Mouse (Mus musculus) kidney, postnatal 36 days (tissue): ENCODE results near the gene Ap1s3.

Experiments
- DNase-seq, 2 experiments: peaks; one replicate each; pipeline ENCODE4 v3.0.0; 2021 to 2022; ENCODE audit warnings: mixed read lengths in 2 of 2

Gene Ap1s3

DNA sequence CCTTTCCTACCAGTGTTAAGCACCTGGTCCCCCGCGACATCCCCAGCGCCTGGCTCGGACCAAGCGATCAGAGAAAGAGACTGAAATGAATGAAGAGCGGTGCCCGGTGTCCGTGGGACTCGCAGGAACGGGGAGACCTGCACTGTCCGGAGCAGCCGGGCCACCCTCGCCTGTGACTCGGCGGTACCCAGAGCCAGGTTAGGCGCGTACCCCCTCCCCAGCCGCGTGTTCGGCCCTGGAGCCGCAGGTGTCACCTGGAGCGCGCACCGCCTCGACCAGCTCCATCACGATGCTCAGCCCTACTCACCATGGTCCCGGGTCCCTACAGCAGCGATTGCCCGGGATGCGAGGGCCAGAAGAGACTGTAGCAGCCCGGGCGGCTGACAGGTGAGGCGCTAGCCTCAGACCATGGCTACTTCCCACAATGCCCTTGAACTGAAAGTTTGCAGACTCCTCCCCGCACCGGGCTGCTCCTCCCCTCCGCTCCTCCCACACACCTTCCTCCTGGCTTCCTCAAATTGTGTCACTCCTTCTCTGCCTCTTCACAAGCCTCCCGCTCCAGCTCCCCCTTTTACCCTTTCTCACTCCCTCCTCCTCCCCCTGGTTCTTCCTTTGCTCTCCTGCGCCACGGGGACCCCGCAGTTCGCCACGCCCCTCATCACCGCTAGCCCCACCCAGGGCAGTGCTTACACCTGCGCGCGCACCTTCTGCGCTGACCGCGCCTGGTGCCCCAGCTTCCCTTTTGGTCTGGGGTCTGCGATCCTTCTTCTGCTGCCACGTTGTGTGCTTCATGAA, at the start of gene Ap1s3:
Gene Ap1s3 (minus strand): TSS at position 430 of the 795 bp plus-strand sequence.
- peak; percentile 76 to 87 for DNase-seq

DNA sequence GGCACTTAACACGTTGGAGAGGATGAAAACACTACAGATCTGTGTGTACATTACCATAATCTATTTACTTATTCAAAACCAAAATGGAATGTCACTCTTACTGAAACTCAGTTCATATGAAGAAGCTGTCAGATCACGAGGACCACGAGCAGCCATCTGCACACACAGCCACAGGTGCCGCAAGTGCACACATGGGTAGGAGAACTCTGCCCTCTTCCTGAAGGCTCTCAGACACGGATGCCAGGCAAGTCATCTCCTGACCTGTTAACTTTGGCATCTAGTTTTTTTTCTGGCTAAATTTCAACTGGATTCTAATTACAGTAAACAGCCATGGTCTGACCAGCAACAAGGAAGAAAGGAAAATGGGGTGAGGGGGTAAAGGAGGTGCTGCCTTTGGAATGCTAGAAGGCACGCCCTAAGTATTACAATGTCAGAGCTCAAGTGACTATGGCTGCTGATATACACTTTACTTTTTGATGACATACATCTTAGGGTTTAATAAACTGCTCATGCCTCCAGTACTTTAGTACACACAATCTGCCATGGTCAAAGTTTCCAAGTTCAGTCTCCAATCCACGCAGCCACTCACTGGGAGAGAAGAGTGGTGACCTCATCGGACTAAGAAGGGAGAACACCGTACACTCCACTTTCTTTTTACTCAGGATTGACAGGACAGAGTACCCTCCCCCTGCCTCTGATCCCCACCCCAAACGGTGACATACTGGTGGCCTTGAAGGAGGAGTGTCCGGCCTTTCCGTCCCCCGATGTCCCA, 42.6 kb upstream of the Ap1s3 start:
- DNase-seq: peak; percentile 70 to 79

DNA sequence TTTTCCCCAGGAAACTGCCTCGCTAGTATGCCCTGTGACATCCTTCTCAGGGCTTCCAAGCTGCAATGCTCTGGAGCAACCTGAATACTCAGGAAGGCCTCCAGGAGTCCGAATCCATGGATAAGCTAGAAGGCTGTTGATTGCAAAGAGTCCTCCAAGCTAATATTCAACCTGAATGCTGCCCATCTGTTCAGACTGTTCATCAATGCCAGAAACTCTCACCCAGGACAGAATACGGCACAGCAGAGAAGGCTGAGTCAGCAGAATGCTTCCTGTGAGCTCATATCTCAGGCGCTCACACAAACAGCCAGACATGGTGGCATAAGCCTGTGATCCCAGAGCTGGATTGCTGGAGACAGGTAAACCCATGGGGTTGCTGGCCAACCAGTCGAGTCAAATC, 41.3 kb upstream of the Ap1s3 start:
- DNase-seq: peak; percentile 50 to 66

DNA sequence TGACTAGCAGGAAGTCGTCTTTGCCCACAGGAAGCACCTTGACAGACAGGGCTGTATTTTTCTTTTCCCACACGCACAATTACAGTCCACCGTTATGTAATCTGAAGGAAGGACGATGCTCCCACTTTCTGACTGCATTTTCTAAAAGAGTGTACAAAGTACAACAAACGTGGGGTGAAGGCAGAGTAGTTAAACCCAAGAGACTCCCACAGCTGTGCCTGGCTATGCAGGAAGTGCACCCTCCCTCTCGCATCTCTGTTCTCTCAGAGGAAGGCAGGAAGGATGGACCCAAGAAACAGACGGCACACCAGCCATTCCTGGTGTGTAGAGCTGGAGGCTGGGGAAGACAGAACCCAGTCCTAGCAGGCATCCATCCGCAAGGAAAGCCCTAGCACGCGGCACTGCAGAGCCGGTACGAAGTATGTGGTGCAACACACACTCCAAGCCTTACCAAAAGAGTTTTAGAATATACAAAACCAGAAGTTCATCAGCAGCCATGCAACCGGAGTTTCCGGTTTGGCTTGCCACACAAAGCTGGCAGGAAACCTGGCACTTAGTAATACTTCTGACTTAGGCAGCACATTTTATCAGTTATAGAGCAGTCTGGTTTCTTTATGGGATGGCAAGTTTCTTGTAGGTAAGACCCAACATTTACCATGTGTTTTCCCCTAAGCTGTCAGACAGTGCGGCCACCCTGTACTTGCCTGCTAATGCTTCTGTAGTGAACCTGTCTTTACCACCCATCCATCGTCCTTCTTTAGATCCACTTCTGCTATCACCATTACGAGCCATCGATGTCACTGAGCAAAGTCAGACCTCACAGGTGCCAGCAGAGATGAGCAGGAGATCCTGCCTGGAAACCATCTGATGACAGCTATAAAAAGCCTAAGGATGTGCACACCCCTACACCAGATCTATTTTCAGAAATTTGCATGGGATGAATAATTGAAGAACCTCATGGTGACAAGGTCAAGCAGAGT, 39.7 kb upstream of the Ap1s3 start:
- peak; percentile 29 to 51 for DNase-seq

DNA sequence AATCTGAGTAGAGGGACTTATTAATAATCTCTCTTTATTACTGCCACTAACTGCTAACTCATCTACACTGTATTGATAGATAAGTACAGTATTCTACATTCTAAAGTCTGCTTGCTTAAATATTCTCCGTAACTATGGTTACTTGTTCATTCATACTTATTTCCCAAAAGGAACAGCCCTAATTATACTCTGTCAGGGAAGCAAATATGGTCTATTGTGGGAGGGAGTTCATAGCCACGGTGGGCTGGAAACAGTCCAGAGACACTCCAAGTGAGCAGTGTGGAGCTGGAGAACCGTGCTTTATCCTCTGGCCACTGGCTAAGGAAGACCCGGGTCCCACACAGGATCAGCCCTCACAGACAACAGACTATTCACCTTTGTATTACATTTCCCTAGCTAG, 38.9 kb upstream of the Ap1s3 start:
- DNase-seq: peak in 1 of 2 experiments; percentile 23

DNA sequence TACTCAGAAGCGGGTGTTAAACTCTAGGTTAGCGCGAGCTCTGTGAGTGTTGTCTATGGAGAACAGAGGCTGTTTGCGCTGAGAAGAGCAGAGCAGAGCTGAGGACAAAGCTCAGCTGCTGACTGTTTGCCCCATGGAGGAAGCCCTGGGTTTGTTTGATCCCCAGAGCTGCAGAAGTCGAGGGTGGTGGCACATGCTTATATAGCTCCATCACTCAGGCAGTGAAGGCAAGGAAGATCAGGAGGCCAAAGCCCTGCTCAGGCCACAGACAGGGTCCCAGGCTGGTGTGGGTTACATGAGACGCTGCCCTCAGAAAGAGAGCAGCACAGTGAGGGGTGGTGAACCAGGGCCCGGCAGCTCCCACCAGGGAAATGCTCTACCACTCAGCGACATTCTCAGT, 38.4 kb upstream of the Ap1s3 start:
- DNase-seq: peak in 1 of 2 experiments; percentile 25

DNA sequence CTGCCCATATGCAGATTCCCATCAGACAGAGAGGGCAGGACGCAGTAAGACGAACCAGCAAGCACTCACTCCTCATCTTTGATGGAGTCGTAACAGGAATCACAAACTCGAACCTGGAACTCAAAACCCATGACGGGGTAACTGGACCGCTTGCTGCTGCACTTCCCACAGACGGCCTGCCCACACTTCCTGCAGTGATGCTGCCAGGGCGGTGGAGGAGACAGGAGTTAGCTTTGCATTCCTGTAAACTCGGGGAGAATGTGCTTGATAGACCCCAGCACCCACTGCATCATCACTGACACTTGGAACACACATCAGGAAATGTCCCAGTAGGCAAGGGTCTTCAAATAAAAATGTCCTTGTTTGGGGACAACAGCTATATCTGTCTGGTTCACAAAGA, 35.6 kb upstream of the Ap1s3 start:
- no peak for DNase-seq

DNA sequence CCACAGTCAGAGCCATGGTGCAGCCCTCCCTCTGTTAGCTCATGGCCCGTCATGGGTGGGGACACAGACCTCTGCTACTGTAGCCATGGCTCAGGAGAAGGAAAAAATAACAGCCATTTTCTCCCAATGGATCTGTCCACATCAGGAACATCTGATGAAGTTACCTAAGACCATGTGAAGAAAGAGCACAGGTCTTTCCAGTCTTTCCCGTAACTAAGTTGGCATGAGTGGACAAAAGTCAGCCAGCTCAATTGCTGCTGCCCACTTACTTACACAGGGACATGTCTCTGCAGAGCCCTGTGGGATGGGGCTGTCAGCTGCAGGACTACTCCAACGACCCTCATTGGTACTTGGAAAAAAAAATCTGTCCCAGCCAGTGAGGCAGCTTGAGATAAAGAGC, 34.9 kb upstream of the Ap1s3 start:
- DNase-seq: no peak

DNA sequence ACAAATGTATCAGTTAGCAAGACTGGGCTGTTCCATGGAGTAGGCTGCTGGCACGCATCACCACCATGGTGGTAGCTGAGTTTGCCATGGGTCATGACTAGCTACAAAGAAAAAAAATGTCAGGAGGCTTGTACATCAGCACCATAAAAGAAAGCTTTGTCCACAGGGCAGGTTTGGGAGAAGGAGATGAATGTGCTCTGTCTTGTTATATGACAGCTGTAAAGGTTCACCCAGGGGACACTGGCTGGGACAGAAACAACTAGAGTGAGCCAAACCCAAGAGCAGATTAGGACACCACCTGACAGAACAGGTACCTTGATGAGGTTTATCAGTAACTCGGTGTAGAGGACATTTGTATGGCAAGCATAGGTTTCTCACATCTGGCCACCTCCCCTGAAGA, 32.9 kb upstream of the Ap1s3 start:
- no peak for DNase-seq

DNA sequence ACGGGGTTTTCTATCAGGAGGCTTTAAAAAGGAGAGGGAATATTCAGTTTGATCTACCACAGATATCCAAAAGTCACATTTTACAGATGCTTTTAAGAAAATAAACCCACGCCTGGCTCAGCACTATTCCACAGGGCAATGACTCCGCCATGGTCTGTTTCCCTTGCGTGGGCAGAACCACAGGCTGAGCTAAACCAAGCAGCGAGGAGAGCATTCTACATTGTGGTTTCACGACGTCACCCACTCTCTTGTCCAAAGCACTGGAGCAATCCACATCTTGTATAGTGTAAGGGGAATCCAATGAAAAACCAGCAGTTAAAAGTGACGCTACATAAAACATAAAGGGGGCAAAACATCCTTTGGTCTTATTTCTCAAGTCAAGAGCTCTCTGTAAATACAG, 31.7 kb upstream of the Ap1s3 start:
- no peak for DNase-seq

DNA sequence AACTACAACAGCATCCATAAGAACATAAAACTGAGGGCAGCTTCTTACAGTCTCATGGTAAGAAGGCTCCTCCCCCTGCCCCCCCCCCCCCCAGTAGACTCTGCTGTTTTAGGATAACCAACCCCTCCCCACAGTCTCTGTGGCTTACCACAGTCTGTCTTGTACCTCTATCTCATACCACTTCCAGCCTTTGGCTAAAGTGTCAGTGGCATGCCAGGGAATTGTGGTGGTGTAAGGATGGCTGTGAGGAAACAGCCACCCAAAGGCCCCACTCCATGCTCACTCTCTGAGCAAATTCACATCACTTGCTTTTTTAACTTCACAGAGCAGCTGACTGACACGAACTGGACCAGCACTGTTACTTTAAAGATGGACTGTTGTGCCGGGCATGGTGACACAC, 26.7 kb upstream of the Ap1s3 start:
- no peak for DNase-seq

DNA sequence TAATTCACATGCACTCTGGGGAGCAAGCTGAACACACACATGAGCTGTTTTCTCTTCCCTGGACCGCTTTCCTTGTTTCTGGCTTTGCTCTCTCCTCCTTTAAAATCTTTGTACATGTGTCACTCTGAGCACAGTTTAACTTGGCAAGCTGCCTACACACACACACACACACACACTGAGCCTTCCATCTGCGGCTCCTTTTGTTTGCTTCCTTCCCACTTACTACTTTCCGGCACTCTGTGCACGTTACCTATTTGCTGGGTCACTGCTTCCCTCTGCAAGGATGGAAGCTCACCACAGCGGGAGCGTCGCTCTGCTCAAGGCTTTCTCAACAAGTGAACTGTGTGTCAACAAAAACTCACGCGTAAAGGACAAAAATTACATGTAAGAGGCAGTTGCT, 25.6 kb upstream of the Ap1s3 start:
- DNase-seq: peak in 1 of 2 experiments; percentile 38

DNA sequence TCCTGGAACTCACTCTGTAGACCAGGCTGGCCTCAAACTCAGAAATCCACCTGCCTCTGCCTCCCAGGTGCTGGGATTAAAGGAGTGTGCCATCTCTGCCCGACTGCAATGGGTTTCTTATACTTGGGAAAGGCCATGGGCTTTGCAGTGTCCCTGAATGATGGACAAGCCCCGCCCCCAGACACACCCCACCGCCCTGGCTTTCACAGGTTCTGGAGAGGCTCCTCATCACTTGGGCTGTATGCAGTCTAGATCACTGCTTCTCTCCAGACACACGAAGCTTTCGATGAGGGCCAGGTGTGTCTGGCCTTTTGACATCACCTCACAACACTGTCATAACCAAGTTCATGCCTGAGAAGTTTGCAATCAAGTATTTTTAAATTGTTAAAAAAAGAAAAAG, 25.2 kb upstream of the Ap1s3 start:
- DNase-seq: peak in 1 of 2 experiments; percentile 22

DNA sequence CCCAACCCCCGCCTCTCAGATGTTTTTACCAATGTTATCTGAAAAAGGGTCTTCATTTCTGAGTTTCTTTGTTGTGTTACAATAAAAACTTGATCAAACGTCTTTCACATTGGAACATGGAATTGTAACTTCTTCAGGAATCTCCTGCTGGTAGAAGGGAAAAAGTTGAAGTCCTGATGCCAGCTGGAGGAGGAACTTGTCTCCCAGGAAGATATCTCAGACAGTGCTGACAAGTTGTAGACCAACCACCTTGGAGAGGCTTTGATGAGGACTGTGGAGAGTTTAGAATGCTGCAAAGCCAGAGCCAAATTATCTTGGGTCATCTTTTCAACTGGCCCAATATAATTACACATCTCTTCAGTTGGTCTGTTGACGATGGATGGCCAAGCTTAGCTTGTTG, 20.7 kb upstream of the Ap1s3 start:
- no peak for DNase-seq

DNA sequence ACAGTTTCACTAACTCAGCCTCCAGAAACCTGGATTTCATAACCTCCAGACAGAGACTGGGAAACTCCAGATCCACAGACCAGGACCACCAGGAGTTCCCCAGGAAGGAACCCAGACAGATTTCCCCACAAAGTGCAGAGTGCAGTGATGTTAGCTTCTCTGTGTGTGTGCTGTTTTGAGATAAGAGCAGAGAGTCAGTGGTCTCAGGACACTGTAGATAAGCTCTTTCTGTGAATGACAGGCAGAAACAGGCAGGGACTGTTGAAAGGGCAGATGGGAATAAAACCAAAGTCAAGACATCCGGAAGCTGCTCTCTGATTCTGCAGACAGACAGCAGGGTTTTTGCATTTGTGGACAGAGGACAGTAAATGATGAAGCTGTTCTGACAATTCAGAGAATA, 15.5 kb upstream of the Ap1s3 start:
- DNase-seq: no peak

DNA sequence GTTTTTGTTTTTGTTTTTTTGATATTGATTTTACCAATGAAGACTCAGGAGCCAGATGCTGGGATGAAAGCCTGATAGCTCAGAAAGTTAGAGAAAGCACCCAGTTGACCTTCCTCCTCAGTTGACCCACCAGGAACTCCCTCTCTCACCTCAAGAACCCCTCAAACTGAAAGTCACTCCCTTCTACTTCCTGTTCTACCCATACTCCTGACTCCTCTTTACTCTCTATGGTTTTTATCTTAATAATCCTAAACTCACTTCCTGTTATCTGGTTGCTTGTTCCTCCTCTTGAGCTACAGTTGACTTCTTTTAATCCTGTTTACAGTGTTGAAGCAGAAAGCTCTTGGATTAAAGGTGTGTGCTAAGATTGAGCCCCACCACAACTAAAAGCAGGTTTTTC, 12.3 kb upstream of the Ap1s3 start:
- DNase-seq: no peak

DNA sequence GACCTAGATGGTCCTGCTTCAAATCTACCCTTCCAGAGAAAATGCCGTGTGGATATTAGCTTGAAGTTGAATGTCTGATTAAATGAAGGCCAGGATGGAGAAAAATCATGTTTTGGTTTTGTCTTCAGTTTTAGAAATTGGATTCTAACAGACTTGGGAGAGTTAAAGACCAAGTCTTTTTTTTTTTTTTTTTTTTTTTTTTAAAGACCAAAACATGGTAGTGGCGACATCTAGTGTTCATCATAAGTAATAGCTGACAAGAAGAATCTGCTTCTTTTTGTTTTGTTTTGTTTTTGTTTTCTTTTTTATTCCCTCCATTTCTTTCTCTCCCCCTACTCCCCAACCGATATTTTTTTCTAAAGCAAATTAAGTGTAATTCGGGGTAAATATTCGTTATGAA, 11.2 kb upstream of the Ap1s3 start:
- DNase-seq: no peak

DNA sequence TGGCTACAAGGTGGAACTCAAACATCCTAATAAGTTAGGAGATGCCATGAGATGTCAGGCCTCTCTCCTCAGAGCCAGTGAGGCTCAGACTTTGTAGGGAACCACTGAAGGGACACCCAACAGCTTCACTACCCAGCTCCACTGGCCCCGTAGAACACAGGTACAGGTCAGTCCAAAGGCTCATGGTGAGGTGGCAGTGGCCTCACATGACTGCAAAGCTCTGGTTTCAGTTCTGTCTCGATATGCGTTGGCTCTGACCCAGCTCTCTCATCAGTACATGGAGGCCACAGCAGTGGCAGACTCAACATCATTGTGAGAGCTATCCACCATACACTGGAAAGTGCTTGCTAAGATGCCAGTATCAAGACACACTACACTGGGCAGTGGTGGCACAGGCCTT, 9.0 kb upstream of the Ap1s3 start:
- DNase-seq: no peak

DNA sequence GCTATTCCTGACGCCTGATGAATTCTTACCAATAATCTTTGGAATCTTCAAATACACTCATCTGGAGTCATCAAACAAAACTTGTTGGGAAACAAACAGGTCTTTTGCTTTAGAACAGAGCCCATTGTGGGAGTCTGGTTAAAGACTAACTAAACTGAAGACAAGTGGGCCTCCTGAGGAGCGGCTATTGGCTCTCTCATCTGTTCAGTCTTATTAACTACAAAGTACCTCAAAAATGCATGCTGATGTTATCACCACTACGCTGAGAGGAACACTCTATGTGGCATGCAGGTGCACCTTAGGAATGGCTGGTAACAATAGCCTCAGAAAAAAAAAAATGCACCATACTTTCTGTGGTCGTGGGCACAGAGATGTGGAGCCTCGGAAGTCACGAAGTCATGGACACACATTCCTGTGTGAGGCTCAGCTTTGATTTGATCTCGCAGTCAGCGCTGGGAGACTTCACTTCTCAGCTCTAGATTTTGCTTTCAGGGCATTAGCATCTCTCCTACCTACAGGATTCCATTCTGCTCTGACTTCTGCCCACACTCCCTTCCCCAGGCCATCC, 6.4 kb upstream of the Ap1s3 start:
- DNase-seq: no peak

DNA sequence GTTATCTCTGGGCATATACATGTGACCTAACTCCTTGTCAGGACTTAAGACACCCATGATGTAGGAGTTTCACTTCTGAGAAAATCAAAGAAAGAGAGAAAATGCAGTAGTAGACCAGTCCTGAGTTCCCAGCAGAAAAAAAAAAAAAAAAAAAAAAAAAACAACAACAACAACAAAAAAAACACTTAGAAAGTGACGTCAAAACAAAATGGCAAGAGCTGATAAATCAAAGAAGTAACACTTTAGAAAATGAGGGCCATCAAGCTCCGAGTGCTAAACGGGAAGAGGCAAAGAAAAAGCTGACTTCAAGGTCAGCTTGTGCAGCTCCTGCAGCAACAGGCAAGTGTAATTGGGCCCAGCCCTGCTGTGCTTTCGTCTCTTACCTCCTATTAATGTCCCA, 3.9 kb upstream of the Ap1s3 start:
- no peak for DNase-seq

DNA sequence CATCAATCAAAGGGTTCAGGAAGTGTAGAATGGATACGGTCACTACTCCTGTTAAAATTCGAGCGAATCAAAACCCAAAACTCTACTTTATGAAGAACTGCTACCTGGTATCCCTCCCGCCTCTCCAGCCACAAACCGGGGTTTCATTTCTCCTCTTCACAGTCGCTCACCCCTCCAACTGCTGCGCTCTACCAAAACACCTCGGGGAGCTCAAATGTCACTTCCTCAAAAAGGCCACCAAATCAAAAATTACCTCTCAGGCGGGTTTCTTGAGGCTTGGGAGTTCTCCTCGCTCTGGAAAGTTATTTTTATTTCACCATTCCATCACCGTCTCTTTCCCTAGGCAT, 603 bp downstream of the Ap1s3 start:
- peak in 1 of 2 experiments; percentile 13 for DNase-seq

DNA sequence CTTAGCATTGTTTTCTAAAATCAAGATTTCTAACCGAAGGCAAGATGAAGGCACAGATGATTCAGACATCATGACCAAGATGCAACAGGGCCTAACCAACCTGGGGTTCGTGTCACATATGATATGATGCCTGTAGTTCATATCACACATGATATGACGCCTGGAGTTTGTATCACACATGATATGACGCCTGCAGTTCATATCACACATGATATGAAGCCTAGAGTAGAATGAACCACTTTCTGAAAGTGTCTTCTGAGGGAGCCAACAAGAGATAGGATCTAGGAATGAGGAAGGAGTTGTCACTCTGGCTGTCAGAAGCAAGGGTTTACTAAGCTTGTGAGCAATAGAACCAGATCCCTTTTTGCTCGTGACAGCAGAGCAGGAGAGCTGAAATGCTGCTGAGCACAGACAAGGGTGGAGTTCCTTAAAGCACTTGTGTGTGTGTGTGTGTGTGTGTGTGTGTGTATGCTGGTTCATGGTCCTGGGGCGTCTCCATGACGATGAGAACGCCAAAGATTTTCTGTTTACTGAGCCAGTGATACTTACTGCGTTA, 2.3 kb downstream of the Ap1s3 start:
- DNase-seq: no peak

DNA sequence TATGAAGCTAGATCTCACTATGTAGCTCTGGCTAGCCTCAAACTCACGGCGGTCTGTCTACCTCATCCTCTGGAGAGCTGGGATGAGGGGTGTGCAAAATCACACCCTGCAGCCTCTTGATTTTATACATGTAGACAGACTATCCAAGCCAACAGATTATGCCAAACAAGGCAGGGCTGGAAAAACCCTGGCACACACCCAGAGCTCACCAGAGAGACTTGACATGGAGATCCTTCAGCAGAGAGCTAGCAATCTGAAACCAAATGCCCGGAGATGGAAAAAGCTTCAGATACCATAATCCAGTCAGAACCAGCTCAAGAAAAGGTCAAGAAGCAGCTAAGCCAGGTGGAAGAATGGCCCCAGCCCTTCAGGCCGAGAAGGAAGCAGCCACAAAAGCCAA, 6.9 kb downstream of the Ap1s3 start:
- peak; percentile 8 to 22 for DNase-seq
